Mouse (Mus musculus): ENCODE data around the gene Gm20854. TPM values are rescaled to one million over a fixed set of nuclear protein-coding genes. Genes with fewer than 3 reads are reported as not detected.

Gm20854 gene
- polyA plus RNA-seq (2012; rRNA removed; ENCODE audit: low replicate concordance), result not detected in 2 replicates

DNA sequence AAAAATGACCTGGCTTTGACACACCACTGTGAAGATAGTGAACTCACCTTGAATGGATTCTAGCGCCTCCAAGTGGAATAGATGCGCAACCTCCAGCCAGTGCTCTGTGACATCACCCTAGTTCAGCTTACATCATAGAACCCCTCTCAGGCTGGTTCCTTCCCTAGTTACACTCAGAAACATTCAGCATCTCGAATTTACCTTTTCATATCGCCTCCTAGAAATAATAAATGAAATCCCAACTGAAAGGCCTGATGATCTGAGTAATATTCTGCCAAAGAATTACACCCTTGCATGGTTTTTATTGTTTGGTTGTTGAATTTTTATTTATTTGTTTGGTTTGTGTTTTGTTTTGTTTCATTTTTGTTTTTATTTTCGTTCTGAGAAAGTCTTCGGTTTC is at the start of gene Gm20854:
Gene Gm20854 (minus strand): TSS at position 101 of the 400 bp plus-strand sequence.

All from duodenum, adult 2 months (tissue).